Mouse (Mus musculus) gastrocnemius, adult 18-20 months (tissue): ENCODE measurements at regions not wholly inside any gene's neighbourhood (a gene's known extent, or its start where the extent isn't known, plus 50 kb on each side); places are given as distances from the start of the nearest gene placed in this dataset.
"Not testable (repeated sequence)": the region's sequence is repeated elsewhere in the genome, so short reads cannot be mapped to it uniquely, and the experiment has no call there.

Source experiments
- DNase-seq: peaks from one replicate; pipeline ENCODE4 v3.0.0; 2021; ENCODE audit warnings: low spot score

DNA sequence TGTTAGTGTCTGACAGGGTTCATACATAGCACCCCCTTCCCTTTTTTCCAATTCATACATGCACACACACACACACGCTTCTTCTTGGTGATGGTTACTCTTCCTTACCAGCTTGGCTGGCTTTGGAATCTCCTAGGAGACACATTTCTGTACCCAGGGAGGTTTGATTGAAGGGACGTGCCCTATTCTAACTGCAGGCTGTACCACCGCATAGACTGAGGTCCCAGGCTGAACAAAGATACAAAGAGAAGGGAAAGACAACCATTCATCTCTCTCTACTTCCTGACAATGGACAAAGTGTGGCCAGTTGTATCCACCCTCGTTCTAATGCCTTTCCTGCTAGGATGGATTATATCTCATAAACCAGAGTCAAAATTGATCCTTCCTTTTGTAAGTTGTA, 100.0 kb downstream of the Raet1d start:
- DNase-seq, result not testable (repeated sequence)

- DNase-seq, result not testable (repeated sequence)
Observed at GRCm38 (mm10) chr10:22460818-22461479, 100.6 kb downstream of the Raet1d start.

GRCm38 (mm10) chr10:22461480-22462050, 101.2 kb downstream of the Raet1d start:
- not testable (repeated sequence) for DNase-seq

DNA sequence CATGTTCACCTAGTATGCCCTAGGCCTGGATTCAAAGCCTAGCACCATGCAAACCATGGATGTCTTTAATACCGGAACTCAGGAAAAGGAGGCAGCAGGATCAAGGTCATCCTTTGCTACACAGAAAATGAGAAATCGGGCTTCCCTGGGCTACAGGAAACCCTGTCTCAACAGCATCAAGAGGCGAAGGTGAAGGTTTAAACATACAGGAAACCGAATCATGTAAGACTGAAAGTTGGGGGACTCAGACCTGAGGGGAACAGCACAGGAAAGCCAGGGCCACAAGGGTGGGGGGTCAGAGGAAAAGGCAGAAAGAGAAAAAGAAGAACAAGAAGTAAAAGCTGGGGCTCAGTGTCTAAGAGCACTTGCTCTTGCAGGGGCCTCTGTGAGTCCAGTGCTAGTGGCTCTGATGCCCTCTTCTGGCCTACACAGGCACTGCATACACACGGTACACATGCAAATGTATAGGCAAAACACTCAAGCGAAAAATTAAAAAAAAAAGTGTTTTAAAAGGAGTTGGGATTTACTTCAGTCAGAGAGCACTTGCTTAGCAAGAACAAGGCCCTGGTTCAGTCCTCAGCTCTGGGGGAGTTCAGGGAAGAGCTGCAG, 111.5 kb downstream of the Raet1d start:
- not testable (repeated sequence) for DNase-seq

GRCm38 (mm10) chr10:22479860-22480259, 119.5 kb downstream of the Raet1d start:
- peak; percentile 7 for DNase-seq

DNA sequence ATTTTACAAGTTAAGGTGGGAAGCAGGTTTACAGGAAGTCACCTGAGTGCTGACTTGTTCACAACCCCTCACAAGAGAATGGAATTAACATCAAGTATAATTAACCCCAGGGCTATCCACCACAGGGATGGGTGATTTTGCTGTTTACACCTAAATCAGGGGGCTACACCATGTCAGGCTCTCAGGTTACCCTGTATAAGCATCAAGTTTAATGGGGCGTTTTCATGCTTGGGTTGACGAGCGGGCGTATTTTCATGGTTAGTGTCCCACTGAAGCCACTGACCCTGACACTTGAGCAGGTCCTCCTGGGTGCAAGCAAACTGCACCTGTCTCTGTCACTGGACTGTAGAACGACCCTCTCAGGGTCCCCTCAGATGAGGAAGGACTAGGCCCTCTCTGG, 126.7 kb downstream of the Raet1d start:
- not testable (repeated sequence) for DNase-seq

- DNase-seq, result not testable (repeated sequence)
Observed at GRCm38 (mm10) chr10:22491806-22492347, 131.5 kb downstream of the Raet1d start.

DNA sequence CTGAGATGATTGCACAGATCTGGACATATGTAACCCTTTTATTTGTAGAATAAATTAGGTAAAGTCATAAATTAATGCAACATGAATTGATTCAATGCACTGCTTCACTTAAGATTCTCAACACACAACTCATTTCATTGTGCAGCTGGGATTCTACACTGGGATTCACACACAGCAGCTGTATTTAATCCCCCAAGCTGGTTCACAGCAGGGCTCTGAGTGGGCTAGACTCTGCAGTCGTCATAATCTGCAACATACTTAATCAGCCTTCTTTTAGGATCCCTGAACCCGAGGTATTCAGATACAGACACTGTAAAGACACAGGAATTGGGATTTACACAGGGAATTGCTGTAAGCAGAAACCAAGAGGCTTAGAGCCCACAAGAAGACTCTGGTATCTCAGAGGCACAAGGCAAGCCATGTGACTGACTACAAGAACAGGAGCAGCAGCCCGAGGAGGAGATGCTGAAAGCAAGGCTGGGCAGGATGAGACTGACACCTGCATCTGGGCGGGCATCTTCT, 135.7 kb downstream of the Raet1d start:
- no peak for DNase-seq
